Mouse (Mus musculus) heart, adult 2 months (tissue): ENCODE data around the gene Pnpla5.

Experiments used
- CTCF ChIP-seq: fragments of 200-600 bp; IDR thresholded peaks from 2 replicates; pipeline ENCODE4 v1.8.1; 2022; ENCODE audit warnings: antibody characterized with exemption, mild to moderate bottlenecking, moderate library complexity
- POLR2A ChIP-seq: fragments of 200-500 bp; IDR thresholded peaks from 2 replicates; pipeline ENCODE4 v1.6.1; 2011; ENCODE audit warnings: mild to moderate bottlenecking, low read depth, low read length, control low read depth; ENCODE audit not compliant: insufficient read depth

GRCm38 (mm10) chr15:84131096-84131786, 8.3 kb upstream of the Pnpla5 start:
- TF ChIP-seq CTCF (no peak), POLR2A (no peak)
